Mouse (Mus musculus) left cerebral cortex, adult 2 months (tissue): ENCODE measurements around the gene Kng1. TPM values are rescaled to one million over a fixed set of nuclear protein-coding genes. Genes with fewer than 3 reads are reported as not detected.

ENCODE experiments used
- DNase-seq, 2 experiments: peaks; one replicate each; pipeline ENCODE4 v3.0.0; 2021 to 2022; ENCODE audit warnings: low spot score in 2 of 2, mixed read lengths in 1 of 2; ENCODE audit errors: extremely low spot score in 1 of 2
- H3K27ac ChIP-seq: fragments of 200-600 bp; 2 replicates; pipeline ENCODE4 v1.8.1; 2022
- H3K4me3 ChIP-seq: fragments of 200-600 bp; 2 replicates; pipeline ENCODE4 v1.8.1; 2022
- CTCF ChIP-seq: fragments of 200-600 bp; IDR thresholded peaks from 2 replicates; pipeline ENCODE4 v1.8.1; 2022; ENCODE audit warnings: antibody characterized with exemption, mild to moderate bottlenecking, moderate library complexity
- intact Hi-C: fragments of 180-260 bp; cut with DNase I; formaldehyde crosslinking; loops from one replicate; pipeline ENCODE4 v1.15.1; 2025
- total RNA-seq, 2 experiments: library from RNA; stranded (reverse); gene quantifications; 2 replicates each; pipeline ENCODE4 v1.2.3; 2021

The Kng1 gene
- total RNA-seq, 2 experiments from 2014 or later: not detected

DNA sequence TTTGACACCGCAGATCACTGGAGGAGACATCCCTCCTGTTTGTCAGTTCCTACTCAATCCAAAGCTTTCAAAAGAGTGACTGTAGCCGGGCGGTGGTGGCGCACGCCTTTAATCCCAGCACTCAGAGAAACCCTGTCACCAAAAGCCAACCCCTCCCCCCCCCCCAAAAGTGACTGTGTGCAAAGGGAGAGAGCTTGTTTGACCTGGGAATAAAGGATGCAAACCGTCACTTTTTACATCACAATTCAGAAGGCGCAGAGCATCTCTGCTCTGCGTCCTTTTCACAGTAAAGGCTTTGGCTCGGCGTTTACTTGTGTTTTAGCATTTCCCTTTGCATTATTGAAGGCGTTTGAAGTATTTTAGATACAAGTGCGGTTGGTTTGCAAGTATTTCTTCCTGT is 42.0 kb downstream of the Kng1 start:
- Histone ChIP-seq H3K27ac (no peak overlapping the region), H3K4me3 (peak overlapping the region; percentile 36)
- DNase-seq: no peak
- intact Hi-C loops: no loop called here
- no peak for TF ChIP-seq CTCF

- TF ChIP-seq CTCF: no peak
- DNase-seq: no peak
- Histone ChIP-seq H3K4me3 (peak overlapping the region; percentile 36), H3K27ac (no peak overlapping the region)
- intact Hi-C loops: no loop called here
These were observed 42.5 kb downstream of the Kng1 start for GRCm38 (mm10) chr16:23100099-23100575.

GRCm38 (mm10) chr16:23100613-23101012 is 42.9 kb downstream of the Kng1 start:
- DNase-seq: no peak
- Histone ChIP-seq H3K4me3 (no peak overlapping the region), H3K27ac (no peak overlapping the region)
- intact Hi-C loops: no loop called here
- no peak for TF ChIP-seq CTCF

- intact Hi-C loops: no loop called here
- no peak for TF ChIP-seq CTCF
- no peak for DNase-seq
- Histone ChIP-seq H3K4me3 (no peak overlapping the region), H3K27ac (no peak overlapping the region)
These were observed 44.8 kb downstream of the Kng1 start for GRCm38 (mm10) chr16:23102340-23103037.

DNA sequence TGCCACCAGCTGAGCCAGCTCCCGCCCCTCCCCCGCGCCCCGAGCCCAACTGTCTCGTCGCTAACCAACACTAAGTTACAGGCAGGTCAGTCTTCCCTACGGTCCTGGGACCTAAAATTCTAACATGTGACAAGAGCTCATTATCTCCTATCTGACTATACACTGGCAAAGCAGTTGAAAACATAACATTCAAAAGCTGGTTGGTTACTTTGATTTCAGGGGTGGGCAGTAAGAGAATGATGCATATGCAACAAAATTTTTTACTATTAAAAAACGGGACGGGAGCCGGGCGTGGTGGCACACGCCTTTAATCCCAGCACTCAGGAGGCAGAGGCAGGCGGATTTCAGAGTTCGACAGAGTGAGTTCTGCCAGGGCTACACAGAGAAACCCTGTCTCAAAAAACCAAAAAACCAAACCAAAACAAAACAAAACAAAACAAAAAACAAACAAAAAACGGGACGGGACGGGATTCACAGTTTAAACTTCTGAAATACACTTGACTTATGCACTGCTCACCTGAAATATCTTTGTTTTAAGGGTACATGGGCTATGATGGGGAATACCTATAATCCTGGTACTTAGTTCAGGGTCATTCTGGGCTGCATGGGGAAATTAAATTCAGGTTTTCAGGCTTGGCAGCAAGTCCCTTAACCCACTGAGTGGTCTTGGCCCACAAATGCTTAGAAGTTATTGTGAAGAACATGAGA is 45.5 kb downstream of the Kng1 start:
- intact Hi-C loops: no loop called here
- Histone ChIP-seq H3K27ac (no peak overlapping the region), H3K4me3 (no peak overlapping the region)
- DNase-seq: no peak
- no peak for TF ChIP-seq CTCF

DNA sequence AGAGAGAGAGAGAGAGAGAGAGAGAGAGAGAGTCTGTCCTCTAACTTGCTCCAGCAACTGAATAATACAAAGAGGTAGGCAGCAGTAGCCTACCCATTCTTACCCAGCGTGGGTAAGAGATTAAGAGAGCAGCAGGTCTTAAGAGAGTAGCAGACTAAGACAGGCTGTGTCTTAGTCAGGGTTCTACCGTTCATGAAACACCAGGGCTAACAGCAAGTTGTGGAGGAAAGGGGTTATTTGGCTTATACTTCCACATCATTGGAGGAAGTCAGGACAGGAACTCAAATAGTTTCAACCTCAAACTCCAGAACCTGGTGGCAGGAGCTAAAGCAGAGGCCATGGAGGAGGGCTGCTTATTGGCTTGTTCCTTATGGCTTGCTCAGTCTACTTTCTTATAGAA is 46.2 kb downstream of the Kng1 start:
- no peak for DNase-seq
- Histone ChIP-seq H3K27ac (no peak overlapping the region), H3K4me3 (no peak overlapping the region)
- intact Hi-C loops: no loop called here
- TF ChIP-seq CTCF: no peak

GRCm38 (mm10) chr16:23106121-23106520 is 48.5 kb downstream of the Kng1 start:
- no peak overlapping the region for H3K27ac ChIP-seq
- DNase-seq: no peak
- no peak for TF ChIP-seq CTCF
- no peak overlapping the region for H3K4me3 ChIP-seq
- intact Hi-C loops: loop anchor here (2.0 to 5.0 kb wide), 2 partner anchors 21 to 249 kb away; partner anchors contain the start of genes Dnajb11, Rfc4 and Tbccd1

GRCm38 (mm10) chr16:23107231-23107942 is 49.7 kb downstream of the Kng1 start, which contains the start of gene Eif4a2:
Gene Eif4a2 (plus strand): TSS chr16:23107444.
- intact Hi-C loops: loop anchor here (2.0 to 5.0 kb wide), 2 partner anchors 19 to 250 kb away; partner anchors contain the start of genes Dnajb11, Rfc4 and Tbccd1
- peak; percentile 22 for TF ChIP-seq CTCF
- peak; percentile 92 to 94 for DNase-seq
- H3K4me3 ChIP-seq: peak within 1 kb of the TSS; percentile 76
- peak within 1 kb of the TSS; percentile 100 for H3K27ac ChIP-seq

- DNase-seq: peak; percentile 77 to 78
- H3K4me3 ChIP-seq: peak overlapping the region; percentile 76
- no peak for TF ChIP-seq CTCF
- intact Hi-C loops: loop anchor here (2.0 to 5.0 kb wide), 2 partner anchors 19 to 251 kb away; partner anchors contain the start of genes Dnajb11, Rfc4 and Tbccd1
- H3K27ac ChIP-seq: peak overlapping the region; percentile 100
These were observed 50.5 kb downstream of the Kng1 start for GRCm38 (mm10) chr16:23107946-23108759.

DNA sequence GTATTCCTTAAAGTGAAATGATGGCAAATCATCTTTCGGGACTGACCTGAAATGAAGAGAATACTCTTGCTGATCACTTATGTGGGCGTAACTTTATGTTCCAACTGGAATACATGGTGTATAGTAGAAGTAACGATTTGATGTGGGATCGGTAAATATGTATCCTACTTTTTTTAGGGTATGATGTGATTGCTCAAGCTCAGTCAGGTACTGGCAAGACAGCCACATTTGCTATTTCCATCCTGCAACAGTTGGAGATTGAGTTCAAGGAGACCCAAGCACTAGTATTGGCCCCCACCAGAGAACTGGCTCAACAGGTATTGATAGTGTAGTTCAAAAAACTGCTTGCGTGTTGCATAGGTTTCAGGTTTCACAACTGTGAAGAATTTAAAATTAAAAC is 51.3 kb downstream of the Kng1 start:
- no peak for TF ChIP-seq CTCF
- intact Hi-C loops: loop anchor here (5.0 kb wide), 1 partner anchor 252 kb away; the partner anchor contains the start of genes Dnajb11 and Tbccd1
- DNase-seq: no peak
- H3K27ac ChIP-seq: no peak overlapping the region; the same call in 1 of the 2 replicates
- peak overlapping the region; percentile 76 for H3K4me3 ChIP-seq
